Mouse (Mus musculus) cerebral cortex, adult 2 months (tissue): ENCODE data around the gene Gm5797.

Experiments used
- WGBS: fragments of 180-500 bp; shearing (Covaris S2); methylation state at CpG from one replicate; pipeline ENCODE4 v1.1.7; 2018; 5-methylcytosine and 5-hydroxymethylcytosine counted together

Gm5797 gene

DNA sequence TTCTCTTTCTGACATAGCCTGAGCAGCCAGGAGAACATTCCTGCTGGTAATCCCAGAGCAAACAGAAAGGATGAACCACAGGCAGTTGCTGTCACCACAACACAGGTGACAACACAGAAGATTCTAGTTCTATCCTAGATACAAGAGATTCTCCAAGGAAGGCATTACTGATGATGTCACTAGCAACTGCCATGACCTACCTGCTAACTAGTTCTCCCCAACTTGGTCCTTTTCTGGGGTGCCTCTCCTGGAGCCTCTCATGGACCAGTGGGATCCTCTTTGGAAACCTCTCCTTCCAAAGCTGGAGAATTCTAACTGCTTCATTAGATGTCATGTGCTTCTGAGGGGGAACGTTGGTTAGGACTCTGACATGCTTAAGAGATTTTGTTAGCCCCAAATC lies at the start of gene Gm5797:
Gene Gm5797, minus strand, starts transcription at position 101 of the 400 bp plus-strand sequence.
- no CpG with 5 or more reads among the region's 1 CpGs for WGBS

DNA sequence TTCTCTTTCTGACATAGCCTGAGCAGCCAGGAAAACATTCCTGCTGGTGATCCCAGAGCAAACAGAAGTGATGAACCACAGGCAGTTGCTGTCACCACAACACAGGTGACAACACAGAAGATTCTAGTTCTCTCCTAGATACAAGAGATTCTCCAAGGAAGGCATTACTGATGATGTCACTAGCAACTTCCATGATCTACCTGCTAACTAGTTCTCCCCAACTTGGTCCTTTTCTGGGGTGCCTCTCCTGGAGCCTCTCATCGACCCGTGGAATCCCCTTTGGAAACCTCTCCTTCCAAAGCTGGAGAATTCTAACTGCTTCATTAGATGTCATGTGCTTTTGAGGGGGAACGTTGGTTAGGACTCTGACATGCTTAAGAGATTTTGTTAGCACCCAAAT lies 32.8 kb upstream of the Gm5797 start, which contains the start of gene Gm8374:
Gene Gm8374, minus strand, starts transcription at position 101 of the 400 bp plus-strand sequence.
- WGBS = 87% methylated on average over 3 of the region's 3 CpGs

DNA sequence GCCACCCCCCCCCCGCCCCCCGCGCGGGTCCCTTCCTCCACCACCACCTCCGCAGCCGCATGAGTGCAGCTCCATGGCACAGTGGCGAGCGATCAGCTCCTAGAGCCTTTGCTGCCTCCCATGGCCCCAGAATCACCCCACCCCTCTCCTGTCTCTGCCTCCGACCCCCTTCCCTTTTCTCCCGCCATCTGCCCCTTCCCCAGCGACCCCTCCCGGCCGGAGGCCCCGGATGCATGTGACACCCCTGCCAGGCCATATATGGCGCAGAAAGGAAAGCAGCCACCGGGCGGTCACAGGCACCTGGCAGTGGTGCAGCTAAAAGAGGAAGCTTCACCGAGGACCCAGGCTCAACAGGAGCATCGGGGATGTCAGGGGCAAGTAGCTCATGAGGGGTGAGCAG lies 17.1 kb downstream of the Gm5797 start:
- WGBS = 5% methylated on average over 18 of the region's 19 CpGs

DNA sequence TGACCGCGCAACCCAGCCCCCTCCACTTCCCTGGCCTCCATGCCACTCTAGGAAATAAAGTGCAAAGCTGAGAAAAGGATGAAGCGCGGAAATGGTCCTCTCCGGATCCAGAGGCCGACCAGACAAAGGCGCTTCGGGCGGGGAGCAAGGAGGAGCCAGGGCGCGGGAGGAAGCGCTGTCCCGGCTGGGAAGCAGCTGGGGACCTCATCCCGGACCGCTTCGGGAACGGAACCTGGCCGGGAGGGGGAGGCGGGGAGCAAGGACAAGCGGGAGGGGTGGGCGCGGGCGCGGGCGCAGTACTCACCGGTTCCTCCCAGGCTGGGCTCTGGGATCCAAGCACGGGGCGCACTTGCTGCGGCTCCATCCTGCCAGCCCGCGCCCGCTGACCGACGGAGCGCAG lies 17.5 kb downstream of the Gm5797 start, which contains the start of gene Gm3739:
Gene Gm3739, minus strand, starts transcription at position 389 of the 400 bp plus-strand sequence.
- WGBS = under 1% methylated on average over 20 of the region's 35 CpGs
